ENCODE assay signal across 10 mouse cellular contexts in the genomic region with DNA sequence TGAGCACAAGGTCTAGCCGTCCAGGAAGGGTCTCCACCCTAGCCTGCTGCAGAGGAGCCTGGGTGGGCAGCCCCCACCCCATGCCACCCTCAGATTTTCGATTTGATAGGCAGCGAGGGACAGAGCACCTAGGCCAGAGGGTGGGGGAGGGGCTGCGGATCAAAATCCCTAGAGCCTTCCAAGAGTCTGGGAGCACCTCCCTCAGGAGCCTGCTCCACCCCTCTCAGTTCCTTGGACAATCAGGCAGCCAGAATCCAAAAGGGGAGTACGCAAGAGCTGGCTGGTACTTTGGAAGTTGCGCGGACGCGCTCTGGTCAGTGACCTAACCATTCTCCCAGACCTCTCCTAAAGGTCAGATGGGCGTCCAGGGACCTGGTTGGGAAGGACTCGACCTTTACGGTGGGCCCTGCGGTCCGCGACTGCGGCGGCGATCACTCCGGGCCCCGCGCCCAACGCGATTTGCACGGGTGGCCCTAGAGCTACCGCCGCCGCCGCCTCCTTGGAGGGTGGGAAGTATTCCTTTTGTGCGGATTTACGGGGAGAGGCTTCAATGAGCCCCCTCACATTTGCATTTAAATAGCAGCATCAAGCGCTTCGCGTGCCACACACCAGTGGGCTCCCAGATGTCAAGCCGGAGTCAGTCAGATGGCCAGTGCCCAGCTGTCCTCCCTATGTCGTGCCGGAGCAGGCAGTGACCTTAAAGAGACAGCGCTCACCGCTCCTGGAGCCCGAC. TPM values are rescaled to one million over a fixed set of nuclear protein-coding genes. Genes with fewer than 3 reads are reported as not detected.
DNase-seq lines count a peak whose midpoint lies in the region; ATAC-seq and TF ChIP-seq lines count a peak whose summit lies in the region.
"Had no signal": no experiment of that assay in that cellular context is flagged by ENCODE, and none has a peak within 500 bp of the region (broad histone marks: within the 10 kb centered on the region; RNA-seq: fewer than 3 reads in every experiment).

No protein-coding gene starts in this region.

- WGBS in kidney, postnatal 0 days, result 5% methylated on average over 39 of the region's 39 CpGs
- WGBS in forebrain, embryonic 14.5 days, result under 1% methylated on average over 39 of the region's 39 CpGs
- under 1% methylated on average over 39 of the region's 39 CpGs for WGBS in limb, embryonic 10.5 days
- under 1% methylated on average over 39 of the region's 39 CpGs for WGBS in stomach, embryonic 14.5 days
- 2% methylated on average over 39 of the region's 39 CpGs for WGBS in liver, embryonic 12.5 days (ENCODE audit: insufficient replicate concordance)

- H3K9me3 ChIP-seq in kidney, postnatal 0 days (replicated peaks; ENCODE audit: low read length), result no peaks in the 10 kb centered on the region
- H3K9me3 ChIP-seq in forebrain, embryonic 14.5 days (replicated peaks; ENCODE audit: control insufficient read depth, low read length), result no peaks in the 10 kb centered on the region
- no peaks in the 10 kb centered on the region for H3K9me3 ChIP-seq in limb, embryonic 10.5 days (replicated peaks)
- no peaks in the 10 kb centered on the region for H3K9me3 ChIP-seq in stomach, embryonic 14.5 days (ENCODE audit: control insufficient read depth, low read depth, low read length)
- H3K9me3 ChIP-seq in liver, embryonic 12.5 days (replicated peaks), result no peaks in the 10 kb centered on the region

- peaks cover 85% of the 10 kb centered on the region for H3K27me3 ChIP-seq in kidney, postnatal 0 days (ENCODE audit: insufficient read depth, low read length)
- peaks cover 85% of the 10 kb centered on the region for H3K27me3 ChIP-seq in forebrain, embryonic 14.5 days (replicated peaks; ENCODE audit: control insufficient read depth, insufficient read depth, low read length)
- peaks cover 90% of the 10 kb centered on the region for H3K27me3 ChIP-seq in limb, embryonic 10.5 days (ENCODE audit: low read depth, poor library complexity, severe bottlenecking)
- H3K27me3 ChIP-seq in stomach, embryonic 14.5 days (ENCODE audit: control insufficient read depth, insufficient read depth, low read length), result peaks cover 66% of the 10 kb centered on the region
- H3K27me3 ChIP-seq in liver, embryonic 12.5 days (replicated peaks), result peaks cover 100% of the 10 kb centered on the region

- no peak for TF ChIP-seq CTCF in kidney, postnatal 0 days (IDR thresholded peaks at IDR 0.05; ENCODE audit: low read depth)

- no peak overlapping the region for H3K27ac ChIP-seq in kidney, postnatal 0 days
- peak overlapping the region; percentile 17; the same call in 1 of the 2 replicates for H3K27ac ChIP-seq in forebrain, embryonic 14.5 days (ENCODE audit: low read depth, low read length)
- peak overlapping the region; percentile 66; the same call in 1 of the 2 replicates for H3K27ac ChIP-seq in limb, embryonic 10.5 days
- no peak overlapping the region for H3K27ac ChIP-seq in stomach, embryonic 14.5 days (ENCODE audit: low read length)
- H3K27ac ChIP-seq in liver, embryonic 12.5 days, result no peak overlapping the region

- no peaks in the 10 kb centered on the region for H3K36me3 ChIP-seq in kidney, postnatal 0 days (ENCODE audit: insufficient read depth, low read length)
- H3K36me3 ChIP-seq in forebrain, embryonic 14.5 days (ENCODE audit: control insufficient read depth, insufficient read depth, low read length), result no peaks in the 10 kb centered on the region
- no peaks in the 10 kb centered on the region for H3K36me3 ChIP-seq in limb, embryonic 10.5 days
- H3K36me3 ChIP-seq in stomach, embryonic 14.5 days (ENCODE audit: control insufficient read depth, insufficient read depth, low read length), result no peaks in the 10 kb centered on the region
- H3K36me3 ChIP-seq in liver, embryonic 12.5 days, result no peaks in the 10 kb centered on the region

- peaks cover 10% of the 10 kb centered on the region for H3K4me1 ChIP-seq in kidney, postnatal 0 days (replicated peaks; ENCODE audit: insufficient read depth, low read length)
- H3K4me1 ChIP-seq in forebrain, embryonic 14.5 days (ENCODE audit: control insufficient read depth, insufficient read depth, low read length), result peaks cover 21% of the 10 kb centered on the region
- H3K4me1 ChIP-seq in limb, embryonic 10.5 days, result peaks cover 94% of the 10 kb centered on the region
- 0 out of 2 replicates have a peak, but pooled peaks cover 9% of the 10 kb centered on the region for H3K4me1 ChIP-seq in stomach, embryonic 14.5 days (ENCODE audit: control insufficient read depth, insufficient read depth, low read length)
- H3K4me1 ChIP-seq in liver, embryonic 12.5 days, result peaks cover 15% of the 10 kb centered on the region; the same call in 1 of the 2 replicates

- no peak for ATAC-seq in kidney, postnatal 0 days (replicated peaks; ENCODE audit: low FRiP score, low read depth)
- no peak for ATAC-seq in forebrain, embryonic 14.5 days
- no peak for ATAC-seq in stomach, embryonic 14.5 days (ENCODE audit: insufficient number of reproducible peaks, insufficient read depth, low FRiP score, low read depth)
- ATAC-seq in liver, embryonic 12.5 days, result no peak

- no peak overlapping the region for H3K4me3 ChIP-seq in kidney, postnatal 0 days (replicated peaks; ENCODE audit: low read depth, low read length)
- H3K4me3 ChIP-seq in forebrain, embryonic 14.5 days (ENCODE audit: low read depth, low read length), result peak overlapping the region; percentile 9; the same call in 1 of the 2 replicates
- peak overlapping the region; percentile 47 for H3K4me3 ChIP-seq in limb, embryonic 10.5 days
- H3K4me3 ChIP-seq in stomach, embryonic 14.5 days (ENCODE audit: low read depth, low read length), result peak overlapping the region; percentile 3; the same call in 1 of the 2 replicates
- H3K4me3 ChIP-seq in liver, embryonic 12.5 days, result no peak overlapping the region

- DNase-seq in kidney, postnatal 0 days (ENCODE audit: low spot score), result no peak
- no peak for DNase-seq in kidney, adult 9 months
- peak; percentile 46 for DNase-seq in forebrain, embryonic 14.5 days (ENCODE audit: low spot score)
- peak; percentile 67 for DNase-seq in limb, embryonic 10.5 days (ENCODE audit: low spot score)
- DNase-seq in cerebellum, postnatal 25 days, result no peak
- no peak for DNase-seq in adrenal gland, adult (ENCODE audit: inconsistent age in 2 of 2, low spot score in 1 of 2)
- DNase-seq: kidney, adult 8-10 months; lung, postnatal 4 days had no signal

- no peak overlapping the region for H3K9ac ChIP-seq in kidney, postnatal 0 days (ENCODE audit: low read depth, low read length)
- H3K9ac ChIP-seq in forebrain, embryonic 14.5 days (ENCODE audit: low read length), result 0 out of 2 replicates have a peak overlapping the region, but pooled peaks have one; percentile 13
- H3K9ac ChIP-seq in stomach, embryonic 14.5 days (replicated peaks; ENCODE audit: low read depth, low read length), result no peak overlapping the region
- H3K9ac ChIP-seq in liver, embryonic 12.5 days, result no peak overlapping the region

- H3K4me2 ChIP-seq in kidney, postnatal 0 days (ENCODE audit: low read length), result peak overlapping the region; percentile 1; the same call in 1 of the 2 replicates
- H3K4me2 ChIP-seq in forebrain, embryonic 14.5 days (ENCODE audit: low read length), result peak overlapping the region; percentile 35
- H3K4me2 ChIP-seq in stomach, embryonic 14.5 days (replicated peaks; ENCODE audit: low read depth, low read length), result no peak overlapping the region; the same call in 1 of the 2 replicates
- H3K4me2 ChIP-seq in liver, embryonic 12.5 days, result no peak overlapping the region

RNA-seq across cellular contexts. Expression of a gene that starts 2.8 kb away (rescaled TPM):
- polyA plus RNA-seq in kidney, postnatal 0 days (2015; fragmentation: Nextera tagmentation; extraction: Ambion mirVana), result 0.22 and 0.30 TPM in 2 replicates
- polyA plus RNA-seq in forebrain, embryonic 14.5 days (2014; fragmentation: Nextera tagmentation; extraction: Ambion mirVana), result 0.89 and 1.2 TPM in 2 replicates
- polyA plus RNA-seq in limb, embryonic 10.5 days (2016; fragmentation: Nextera tagmentation; extraction: Ambion mirVana), result 3.1 and 6.3 TPM in 2 replicates
- polyA plus RNA-seq in stomach, embryonic 14.5 days (2014; fragmentation: Nextera tagmentation; extraction: Ambion mirVana), result 1.6 and 1.9 TPM in 2 replicates
- 0.07 and 0.10 TPM in 2 replicates for polyA plus RNA-seq in liver, embryonic 12.5 days (2016; fragmentation: Nextera tagmentation; extraction: Ambion mirVana)

Comparison
In these comparisons a context has a peak if more than half of its experiments do, and no peak if none do; other contexts are left out.
1. DNase-seq: peak in forebrain, embryonic 14.5 days (single experiment) and limb, embryonic 10.5 days (single experiment); none in kidney, postnatal 0 days (single experiment), kidney, adult 9 months (single experiment), cerebellum, postnatal 25 days (0 of 2) and adrenal gland, adult (0 of 2).
2. H3K27ac ChIP-seq: peak in forebrain, embryonic 14.5 days (single experiment) and limb, embryonic 10.5 days (single experiment); none in kidney, postnatal 0 days (single experiment), stomach, embryonic 14.5 days (single experiment) and liver, embryonic 12.5 days (single experiment).
3. H3K4me2 ChIP-seq: peak in kidney, postnatal 0 days (single experiment) and forebrain, embryonic 14.5 days (single experiment); none in stomach, embryonic 14.5 days (single experiment) and liver, embryonic 12.5 days (single experiment).
4. H3K4me3 ChIP-seq: peak in forebrain, embryonic 14.5 days (single experiment), limb, embryonic 10.5 days (single experiment) and stomach, embryonic 14.5 days (single experiment); none in kidney, postnatal 0 days (single experiment) and liver, embryonic 12.5 days (single experiment).